Mouse (Mus musculus): ENCODE results near the gene Adamts13. TPM values are rescaled to one million over a fixed set of nuclear protein-coding genes. Genes with fewer than 3 reads are reported as not detected.

The Adamts13 gene
- total and polyA plus RNA-seq, 3 experiments, result 19.7 to 130 TPM; not detected in 1

DNA sequence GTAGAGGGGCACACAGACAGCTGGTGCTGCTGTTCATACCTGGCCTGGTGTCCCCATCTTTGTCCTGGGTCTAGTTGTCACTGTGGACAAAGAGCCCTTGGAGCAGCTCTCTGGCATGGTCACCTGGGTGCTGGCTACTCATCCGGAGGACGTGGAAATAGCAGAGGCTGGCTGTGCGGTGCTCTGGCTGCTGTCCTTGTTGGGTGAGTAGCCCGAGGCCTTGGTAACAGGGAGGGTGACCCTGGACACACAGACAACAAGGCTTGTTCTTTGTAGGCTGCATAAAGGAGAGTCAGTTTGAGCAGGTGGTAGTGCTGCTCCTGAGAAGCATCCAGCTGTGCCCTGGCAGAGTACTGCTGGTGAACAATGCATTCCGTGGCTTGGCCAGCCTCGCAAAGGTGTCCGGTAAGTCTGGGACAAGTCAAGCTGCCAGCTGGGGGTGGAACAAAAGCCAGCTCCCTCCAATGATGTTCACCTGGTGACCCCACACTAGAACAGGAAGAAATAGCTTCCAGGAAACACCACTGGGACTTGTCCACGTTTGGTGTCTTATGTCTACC, 21.8 kb upstream of the Adamts13 start:
- DNase-seq (ENCODE audit: low read depth, low spot score), result no peak
- Histone ChIP-seq H3K27me3 (ENCODE audit: control insufficient read depth in 1 of 2, insufficient read depth in 2 of 2, low read length in 2 of 2) (no peaks in the 10 kb centered on the region), H3K27ac (ENCODE audit: control insufficient read depth, low read depth, low read length) (no peak overlapping the region), H3K79me2 (ENCODE audit: control insufficient read depth, insufficient read depth, low read length, poor library complexity) (no peaks in the 10 kb centered on the region), H3K4me1 (ENCODE audit: control insufficient read depth in 1 of 2, insufficient read depth in 2 of 2, low read length in 2 of 2) (no peaks in the 10 kb centered on the region), H3K9me3 (replicated peaks; ENCODE audit: insufficient read depth, low read length) (no peaks in the 10 kb centered on the region), H3K9ac (ENCODE audit: control insufficient read depth, low read depth, low read length, poor library complexity, severe bottlenecking) (no peak overlapping the region), H3K4me3 (ENCODE audit: control insufficient read depth in 1 of 2, insufficient read depth in 1 of 2, low read depth in 2 of 2, low read length in 2 of 2) (no peak overlapping the region), H3K36me3 (ENCODE audit: control insufficient read depth in 1 of 2, insufficient read depth in 2 of 2, low read length in 2 of 2) (peaks cover 0 to 9% of the 10 kb centered on the region in 2 experiments; a peak in 2 of 4 replicates)
- TF ChIP-seq NELFE (IDR thresholded peaks at IDR 0.05; ENCODE audit: low read depth, low read length) (no peak), MAX (IDR thresholded peaks at IDR 0.05; ENCODE audit: low read length) (no peak), TBP (IDR thresholded peaks at IDR 0.05; ENCODE audit: low read depth, low read length) (no peak), JUND (IDR thresholded peaks at IDR 0.05; ENCODE audit: low read depth, low read length) (no peak), TCF12 (IDR thresholded peaks at IDR 0.05; ENCODE audit: low read depth, low read length) (no peak), MEF2A (IDR thresholded peaks at IDR 0.05; ENCODE audit: extremely low read depth, insufficient replicate concordance, low read depth, low read length, poor library complexity, severe bottlenecking) (no peak), ZKSCAN1 (IDR thresholded peaks at IDR 0.05; ENCODE audit: low read depth, low read length) (no peak), NRF1 (IDR thresholded peaks at IDR 0.05; ENCODE audit: insufficient read depth, low read depth, low read length, poor library complexity, severe bottlenecking) (no peak), USF1 (IDR thresholded peaks at IDR 0.05; ENCODE audit: low read depth, low read length) (no peak), E2F4 (IDR thresholded peaks at IDR 0.05; ENCODE audit: borderline replicate concordance, low read depth, low read length) (no peak), GATA1 (IDR thresholded peaks at IDR 0.05; ENCODE audit: low read depth, low read length) (no peak), ZNF384 (IDR thresholded peaks at IDR 0.05; ENCODE audit: low read depth, low read length) (no peak), SIN3A (IDR thresholded peaks at IDR 0.05; ENCODE audit: low read length) (no peak), MXI1 (IDR thresholded peaks at IDR 0.05; ENCODE audit: low read depth, low read length) (no peak), ZMIZ1 (IDR thresholded peaks at IDR 0.05; ENCODE audit: low read depth, low read length) (no peak), POLR2AphosphoS5 (IDR thresholded peaks at IDR 0.05; ENCODE audit: borderline replicate concordance, low read depth, low read length) (no peak), RAD21 (IDR thresholded peaks at IDR 0.05; ENCODE audit: low read depth, low read length) (no peak), ELF1 (IDR thresholded peaks at IDR 0.05; ENCODE audit: low read depth, low read length) (no peak), POLR2AphosphoS2 (IDR thresholded peaks at IDR 0.05; ENCODE audit: low read length) (no peak), USF2 (IDR thresholded peaks at IDR 0.05; ENCODE audit: borderline replicate concordance in 1 of 2, insufficient read depth in 1 of 2, low read depth in 1 of 2, low read length in 2 of 2) (no peak)

DNA sequence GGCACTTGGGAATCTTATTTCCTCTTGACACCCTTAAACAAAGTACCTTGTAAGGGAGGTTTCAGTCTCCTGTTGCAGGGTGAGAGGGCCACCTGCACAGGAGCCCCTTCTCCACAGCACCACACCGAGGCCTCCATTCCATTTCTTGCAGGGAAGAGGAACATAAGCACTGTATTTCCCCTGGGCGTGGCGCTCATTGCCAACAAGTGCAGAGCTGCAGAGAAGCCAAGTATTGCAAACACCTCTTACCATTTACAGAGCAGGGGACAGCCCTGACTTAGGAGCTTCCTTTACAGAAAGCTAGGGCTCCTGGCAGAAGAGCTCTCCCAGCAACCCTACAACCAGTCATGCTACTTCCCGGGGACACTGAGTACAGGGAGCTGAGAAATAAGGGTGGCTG, 21.0 kb upstream of the Adamts13 start:
- no peak for TF ChIP-seq E2F4 (IDR thresholded peaks at IDR 0.05; ENCODE audit: borderline replicate concordance, low read depth, low read length)
- no peak for TF ChIP-seq ZKSCAN1 (IDR thresholded peaks at IDR 0.05; ENCODE audit: low read depth, low read length)
- TF ChIP-seq MAFK (IDR thresholded peaks at IDR 0.05; ENCODE audit: borderline replicate concordance, low read depth, low read length), result no peak
- no peak for TF ChIP-seq NELFE (IDR thresholded peaks at IDR 0.05; ENCODE audit: low read depth, low read length)
- no peak for TF ChIP-seq CTCF (IDR thresholded peaks at IDR 0.05 in 2 of 3, conservative IDR thresholded peaks at IDR 0.05 in 1 of 3; ENCODE audit: control insufficient read depth in 1 of 3, insufficient read depth in 1 of 3, low read depth in 2 of 3, low read length in 3 of 3, poor library complexity in 1 of 3, severe bottlenecking in 1 of 3)
- no peak for TF ChIP-seq GABPA (IDR thresholded peaks at IDR 0.05; ENCODE audit: low read depth, low read length)
- TF ChIP-seq TAL1 (IDR thresholded peaks at IDR 0.05; ENCODE audit: low read length), result no peak
- no peak; the same call in 1 of the 2 replicates for TF ChIP-seq POLR2AphosphoS2 (IDR thresholded peaks at IDR 0.05; ENCODE audit: low read length)
- DNase-seq (ENCODE audit: low read depth, low spot score), result no peak
- H3K9ac ChIP-seq (ENCODE audit: control insufficient read depth, low read depth, low read length, poor library complexity, severe bottlenecking), result no peak overlapping the region
- no peak overlapping the region for H3K27ac ChIP-seq (ENCODE audit: control insufficient read depth, low read depth, low read length)
- H3K9me3 ChIP-seq (replicated peaks; ENCODE audit: insufficient read depth, low read length), result no peaks in the 10 kb centered on the region
- H3K27me3 ChIP-seq (ENCODE audit: control insufficient read depth in 1 of 2, insufficient read depth in 2 of 2, low read length in 2 of 2), result no peaks in the 10 kb centered on the region
- no peaks in the 10 kb centered on the region for H3K79me2 ChIP-seq (ENCODE audit: control insufficient read depth, insufficient read depth, low read length, poor library complexity)
- peaks cover 0 to 12% of the 10 kb centered on the region in 2 experiments; a peak in 2 of 4 replicates for H3K36me3 ChIP-seq (ENCODE audit: control insufficient read depth in 1 of 2, insufficient read depth in 2 of 2, low read length in 2 of 2)
- H3K4me1 ChIP-seq (ENCODE audit: control insufficient read depth in 1 of 2, insufficient read depth in 2 of 2, low read length in 2 of 2), result no peaks in the 10 kb centered on the region
- no peak overlapping the region for H3K4me3 ChIP-seq (ENCODE audit: control insufficient read depth in 1 of 2, insufficient read depth in 1 of 2, low read depth in 2 of 2, low read length in 2 of 2)
